Mouse (Mus musculus) spleen, postnatal 36 days (tissue): ENCODE measurements at regions not wholly inside any gene's neighbourhood (a gene's known extent, or its start where the extent isn't known, plus 50 kb on each side); places are given as distances from the start of the nearest gene placed in this dataset.

Experiments
- DNase-seq, 2 experiments: peaks; one replicate each; pipeline ENCODE4 v3.0.0; 2022; ENCODE audit warnings: low spot score in 2 of 2, mixed read lengths in 1 of 2

GRCm38 (mm10) chr14:66584699-66585098, 575.7 kb upstream of the Gulo start:
- DNase-seq: no peak

GRCm38 (mm10) chr14:66579904-66580492, 571.0 kb upstream of the Gulo start:
- DNase-seq: no peak

DNA sequence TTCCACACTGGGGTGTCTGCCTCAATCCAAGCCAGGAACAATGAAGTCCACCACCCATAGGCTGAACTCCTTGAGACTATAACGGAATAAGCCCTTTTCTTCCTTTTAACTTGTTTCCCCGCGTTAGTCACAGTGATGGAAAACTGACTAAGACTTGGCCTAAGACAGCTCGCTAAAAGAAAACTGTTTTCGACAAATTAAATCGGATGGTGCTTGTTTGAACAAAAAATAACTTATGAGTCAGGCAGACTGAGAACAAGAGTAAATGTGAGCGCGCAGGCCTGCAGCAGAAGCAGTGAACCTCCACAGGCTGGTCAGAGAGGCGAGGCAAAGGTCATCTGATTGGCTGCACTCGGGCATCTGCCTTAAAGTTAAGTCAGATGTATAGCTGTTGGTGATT, 557.6 kb upstream of the Gulo start:
- no peak for DNase-seq

DNA sequence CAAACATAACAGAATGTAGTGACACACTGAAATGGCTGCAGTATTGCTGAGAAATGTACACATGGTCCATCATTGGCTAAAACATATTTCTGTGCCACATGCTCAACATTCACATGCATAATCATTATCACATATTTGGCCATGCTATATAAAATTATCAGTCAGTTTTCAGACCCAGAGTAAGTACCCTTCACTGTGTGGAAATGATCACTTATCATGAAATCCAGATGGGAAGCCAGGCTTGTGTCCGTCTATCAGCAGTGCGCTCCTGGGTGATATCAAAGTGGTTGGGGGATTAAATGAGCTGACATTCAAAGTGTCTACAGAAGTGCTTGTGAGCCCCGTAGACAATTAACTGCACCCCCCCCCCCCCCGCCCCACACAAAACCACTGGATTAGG, 553.7 kb upstream of the Gulo start:
- DNase-seq: no peak

DNA sequence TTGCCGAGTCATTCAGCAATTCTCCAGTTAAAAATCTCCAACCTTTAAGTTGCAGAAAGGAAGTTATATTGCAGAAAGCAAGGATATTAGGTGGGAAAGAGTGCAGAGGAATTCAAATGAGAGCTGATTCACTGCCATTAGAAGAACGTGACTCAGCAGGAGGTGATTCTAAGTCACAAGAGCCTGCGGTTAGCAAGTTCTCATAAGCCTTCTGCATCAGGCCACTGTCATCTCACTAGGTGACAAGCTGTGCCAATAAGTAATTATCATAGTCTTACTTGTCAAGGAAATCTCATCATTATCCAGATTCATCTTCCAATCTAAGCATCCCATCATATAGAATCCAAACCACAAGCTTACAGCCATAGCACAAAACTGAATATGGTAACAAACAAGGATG, 552.7 kb upstream of the Gulo start:
- no peak for DNase-seq

- DNase-seq: no peak
Observed at GRCm38 (mm10) chr14:66561042-66561590, 552.1 kb upstream of the Gulo start.

GRCm38 (mm10) chr14:66558393-66558792, 549.4 kb upstream of the Gulo start:
- DNase-seq: no peak

DNA sequence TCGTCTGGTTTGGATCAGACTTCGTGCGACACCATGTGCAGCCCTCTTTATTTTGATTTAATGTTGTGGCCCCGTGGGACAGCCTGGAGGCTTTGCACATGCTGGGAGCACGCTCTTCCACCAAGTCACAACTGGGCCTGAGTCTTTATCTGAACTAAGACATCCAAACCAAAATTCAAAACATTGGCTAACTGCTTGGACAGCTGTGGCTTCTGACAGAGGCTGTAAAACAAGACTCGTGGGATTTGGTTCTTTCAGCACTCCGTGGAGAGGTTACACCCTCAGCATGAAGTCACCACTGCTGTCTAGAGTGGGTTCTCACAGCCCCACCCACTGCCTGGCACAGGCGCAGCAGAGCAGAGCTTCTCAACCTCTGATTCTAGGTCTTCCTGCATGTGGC, 548.6 kb upstream of the Gulo start:
- no peak for DNase-seq

- no peak for DNase-seq
Observed at GRCm38 (mm10) chr14:66538498-66538897, 529.5 kb upstream of the Gulo start.

GRCm38 (mm10) chr14:66534671-66535070, 525.7 kb upstream of the Gulo start:
- no peak for DNase-seq

DNA sequence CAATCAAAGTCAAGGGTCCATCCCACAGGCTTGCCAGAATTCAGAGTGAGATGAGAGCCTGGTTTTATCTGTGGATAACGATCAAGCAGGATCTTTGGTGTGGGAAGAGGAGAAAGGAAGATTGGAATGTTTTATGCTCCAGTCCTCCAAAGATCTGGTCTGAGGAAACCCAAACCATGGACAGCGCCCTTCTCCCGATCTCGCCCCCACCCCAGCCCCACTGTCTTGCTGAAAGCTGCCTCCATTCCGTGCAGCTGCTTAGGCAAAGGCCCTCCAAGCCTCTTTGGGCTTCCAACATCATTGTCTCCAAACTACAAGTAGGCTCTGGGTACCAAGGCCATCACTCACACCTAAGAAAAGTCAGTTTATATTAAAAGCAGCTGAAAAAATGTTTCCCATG, 519.1 kb upstream of the Gulo start:
- DNase-seq: no peak

GRCm38 (mm10) chr14:66527061-66527460, 518.1 kb upstream of the Gulo start:
- no peak for DNase-seq

DNA sequence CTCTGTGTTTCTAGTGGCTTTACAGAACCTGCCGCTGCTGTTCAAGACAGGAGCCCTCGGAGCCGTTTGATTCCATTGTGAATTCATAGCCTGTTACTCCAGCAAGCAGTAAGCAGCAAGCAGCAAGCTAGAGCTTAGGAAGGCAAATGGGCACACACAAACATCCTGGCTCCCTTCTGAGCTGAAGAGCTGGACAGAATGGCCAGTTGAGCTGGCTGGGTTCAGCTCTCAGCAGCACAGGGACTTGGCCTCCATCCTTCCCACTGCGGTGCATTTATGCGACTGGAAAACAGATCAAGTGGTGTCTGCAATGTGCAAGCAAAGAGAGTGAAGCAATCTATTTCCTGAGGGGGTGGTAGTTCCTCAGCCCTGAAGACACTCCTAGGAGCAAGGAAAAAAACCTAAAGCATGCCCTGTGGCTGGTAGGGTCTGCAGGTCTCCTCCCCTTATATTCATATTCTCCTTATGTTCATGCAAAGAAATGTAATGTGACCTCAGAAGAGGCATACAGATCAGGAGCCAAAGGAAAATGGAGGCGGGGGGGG, 513.9 kb upstream of the Gulo start:
- no peak for DNase-seq

DNA sequence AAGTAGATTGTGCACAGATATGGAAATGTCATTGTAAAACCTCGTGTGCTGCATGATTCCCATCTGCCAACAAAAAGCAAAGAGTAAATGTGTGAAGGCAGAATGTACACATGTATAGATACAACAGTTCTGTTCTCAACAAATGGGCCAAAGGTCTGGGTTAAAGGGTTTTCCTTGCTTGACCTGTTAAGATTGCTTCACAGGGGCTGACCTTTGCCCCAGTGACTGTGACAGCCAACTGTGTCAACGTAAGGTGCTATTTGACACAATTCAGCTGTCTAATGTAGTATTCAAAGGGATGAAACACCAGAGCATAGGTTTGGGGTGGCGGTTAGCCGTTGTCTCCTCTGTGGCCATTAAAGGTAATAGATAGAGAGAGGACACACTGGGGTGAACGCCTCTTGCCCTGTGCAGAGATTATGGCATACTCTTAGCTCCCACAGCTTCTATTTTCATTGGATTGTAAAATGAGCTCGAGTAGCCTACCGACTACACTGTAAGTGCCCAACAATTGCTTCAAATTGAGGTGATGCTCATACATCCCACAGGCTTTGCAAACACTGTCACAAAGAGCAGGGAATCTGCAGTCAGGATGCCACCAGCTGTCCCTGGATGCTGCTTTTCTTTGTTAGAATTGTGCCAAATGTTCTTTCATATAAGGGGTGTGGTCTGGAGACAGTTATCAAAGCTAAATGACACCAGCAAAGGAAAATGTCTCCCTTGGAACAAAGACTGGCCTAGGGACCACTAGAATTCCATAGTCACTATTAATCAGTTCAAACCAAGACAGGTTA, 513.0 kb upstream of the Gulo start:
- no peak for DNase-seq

DNA sequence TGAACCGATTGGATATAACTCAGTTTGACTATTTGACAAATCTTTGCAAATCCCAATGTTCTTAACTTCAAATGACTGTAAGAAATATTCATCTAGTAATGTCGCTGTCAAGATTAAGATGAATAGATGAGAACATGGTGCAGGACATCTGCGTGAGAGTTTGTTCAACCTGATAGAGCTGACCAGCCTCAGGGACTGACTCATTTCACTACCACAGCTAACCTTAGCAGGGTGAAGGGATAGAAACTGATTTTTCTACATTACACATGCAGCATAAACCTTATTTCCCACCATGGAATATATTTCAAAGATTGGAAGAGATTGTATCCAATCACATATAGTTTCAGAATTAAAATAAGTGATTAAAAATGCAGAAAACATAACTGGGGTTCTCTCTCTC, 507.8 kb upstream of the Gulo start:
- DNase-seq: no peak

- DNase-seq: no peak
Observed at GRCm38 (mm10) chr14:66510750-66511149, 501.7 kb upstream of the Gulo start.

DNA sequence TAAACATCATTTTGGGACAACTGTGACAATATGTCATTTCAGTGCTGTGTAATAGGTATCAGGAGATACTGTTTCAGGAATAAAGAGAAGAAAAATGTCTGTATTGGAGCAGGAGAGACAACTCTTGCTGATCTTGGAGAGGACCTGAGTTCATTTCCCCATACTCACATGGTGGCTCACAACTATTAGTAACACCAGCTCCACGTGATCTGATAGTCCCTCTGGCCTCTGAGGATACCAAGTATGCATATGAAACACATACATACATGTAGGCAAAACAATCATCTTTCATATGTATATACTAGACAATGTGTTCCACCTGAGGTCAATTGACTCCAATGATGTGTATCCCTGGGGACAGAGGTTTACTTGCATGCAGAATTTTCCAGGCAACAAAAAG, 501.2 kb upstream of the Gulo start:
- no peak for DNase-seq

- no peak for DNase-seq
Observed at GRCm38 (mm10) chr14:66509706-66510105, 500.7 kb upstream of the Gulo start.

GRCm38 (mm10) chr14:66501995-66502394, 493.0 kb upstream of the Gulo start:
- no peak for DNase-seq

- DNase-seq: peak in 1 of 2 experiments; percentile 1
Observed at GRCm38 (mm10) chr14:66499896-66500295, 490.9 kb upstream of the Gulo start.

GRCm38 (mm10) chr14:66495146-66495545, 486.1 kb upstream of the Gulo start:
- DNase-seq: no peak

GRCm38 (mm10) chr14:66494518-66494923, 485.5 kb upstream of the Gulo start:
- no peak for DNase-seq

GRCm38 (mm10) chr14:66493691-66494121, 484.7 kb upstream of the Gulo start:
- no peak for DNase-seq
